Mouse (Mus musculus): ENCODE results near the gene Zfp57.

Gene Zfp57

GRCm38 (mm10) chr17:37045611-37046311 is 44.8 kb downstream of the Zfp57 start, which contains the start of gene Gabbr1:
Gabbr1 (plus strand) TSS chr17:37045966.
- DNase-seq (ENCODE audit: low read depth) = peak; percentile 89

DNA sequence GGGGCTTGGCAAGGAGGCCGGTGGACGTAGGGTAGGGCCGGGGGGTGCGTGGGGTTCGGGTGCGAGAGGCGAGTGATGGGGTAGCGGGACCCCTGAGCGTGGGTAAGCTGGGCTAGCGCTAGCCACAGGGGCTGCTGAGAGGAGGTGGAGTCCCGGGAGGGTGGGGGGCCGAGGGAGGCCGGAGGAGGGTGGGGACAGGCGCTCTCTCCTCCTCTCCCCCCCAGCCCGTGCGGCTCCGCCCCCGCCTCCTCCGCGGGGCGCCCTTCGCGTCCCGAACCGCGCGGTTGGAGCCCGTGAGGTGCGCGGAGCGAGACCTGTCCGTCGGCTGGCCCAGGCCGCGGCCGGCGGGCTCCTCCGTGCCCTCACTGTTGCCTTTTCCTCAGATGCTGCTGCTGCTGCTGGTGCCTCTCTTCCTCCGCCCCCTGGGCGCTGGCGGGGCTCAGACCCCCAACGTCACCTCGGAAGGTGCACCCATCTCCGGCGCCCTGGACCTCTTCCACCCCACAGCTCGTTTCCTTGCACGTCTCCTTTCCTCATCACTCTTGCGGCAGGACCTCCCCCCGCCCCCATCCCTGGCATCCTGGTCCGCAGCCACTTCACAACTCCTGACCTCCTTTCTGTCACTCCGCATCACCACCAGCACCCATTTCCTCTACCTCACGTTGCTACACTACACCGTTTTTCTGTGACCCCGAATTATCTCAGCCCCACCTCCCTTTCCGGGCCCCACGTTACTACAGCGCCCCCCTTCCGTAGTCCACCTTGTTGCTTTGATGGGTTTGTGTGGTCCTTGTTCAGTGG is 45.5 kb downstream of the Zfp57 start:
- peak; percentile 75 for DNase-seq (ENCODE audit: low read depth)

- no peak for DNase-seq (ENCODE audit: low read depth)
Measured at GRCm38 (mm10) chr17:37047332-37047976, 46.5 kb downstream of the Zfp57 start.

- DNase-seq (ENCODE audit: low read depth) = peak; percentile 65
Measured at GRCm38 (mm10) chr17:37047981-37048380, 47.0 kb downstream of the Zfp57 start.

DNA sequence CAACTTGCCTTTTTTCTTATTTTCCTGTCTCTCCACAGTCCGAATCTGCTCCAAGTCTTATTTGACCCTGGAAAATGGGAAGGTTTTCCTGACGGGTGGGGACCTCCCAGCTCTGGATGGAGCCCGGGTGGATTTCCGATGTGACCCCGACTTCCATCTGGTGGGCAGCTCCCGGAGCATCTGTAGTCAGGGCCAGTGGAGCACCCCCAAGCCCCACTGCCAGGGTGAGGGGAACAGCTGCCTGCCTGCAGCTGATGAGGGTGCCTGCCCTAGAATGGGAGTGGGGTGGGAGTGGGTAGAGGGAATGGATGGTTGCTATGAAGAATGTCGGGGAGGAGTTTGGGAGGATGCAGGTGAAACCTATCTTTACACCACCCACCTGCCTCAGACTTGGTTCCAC is 47.4 kb downstream of the Zfp57 start:
- DNase-seq (ENCODE audit: low read depth) = no peak

GRCm38 (mm10) chr17:37049570-37050310 is 48.8 kb downstream of the Zfp57 start:
- DNase-seq (ENCODE audit: low read depth) = peak; percentile 64

DNA sequence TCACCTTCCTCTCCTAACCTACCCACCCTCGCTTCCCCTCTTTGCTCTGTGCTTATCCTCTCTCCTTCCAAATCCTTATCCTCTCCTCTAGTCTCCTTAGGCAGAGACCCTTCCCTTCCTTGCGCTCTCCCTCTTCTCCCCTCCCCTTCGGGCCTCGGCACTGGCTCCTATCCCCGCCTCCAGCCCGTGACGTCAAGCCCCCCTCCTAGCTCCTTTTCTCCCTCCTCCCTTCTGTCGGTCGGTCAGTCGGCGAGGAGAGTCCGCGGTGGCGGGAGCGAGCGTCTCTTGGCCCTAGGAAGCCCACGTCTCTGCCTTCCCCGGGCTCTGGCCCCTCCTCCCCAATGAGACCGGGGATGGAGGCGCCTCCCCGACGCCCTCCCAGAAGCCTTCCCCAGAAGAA is 49.4 kb downstream of the Zfp57 start:
- peak; percentile 43 for DNase-seq (ENCODE audit: low read depth)

GRCm38 (mm10) chr17:37050876-37051275 is 49.9 kb downstream of the Zfp57 start:
- DNase-seq (ENCODE audit: low read depth) = no peak

- DNase-seq (ENCODE audit: low read depth) = no peak
Measured at GRCm38 (mm10) chr17:37051745-37052144, 50.8 kb downstream of the Zfp57 start.

GRCm38 (mm10) chr17:37056957-37057356 is 56.0 kb downstream of the Zfp57 start:
- no peak for DNase-seq (ENCODE audit: low read depth)

All from induced T-regulatory cell, adult 2 months (primary cell).